Mouse (Mus musculus) intestine, embryonic 16.5 days (tissue): ENCODE data around the gene Bud13. TPM values are rescaled to one million over a fixed set of nuclear protein-coding genes. Genes with fewer than 3 reads are reported as not detected.

Experiments
- ATAC-seq: fragments of 200-750 bp; cut with Nextera tagmentation; 2 replicates; pipeline ENCODE4 v1.8.0; 2017; ENCODE audit warnings: moderate TSS enrichment, moderate library complexity
- H3K27ac ChIP-seq: fragments of 300-500 bp; sonication (generic); 2 replicates; pipeline ENCODE4 v1.5.1; 2014; ENCODE audit warnings: mild to moderate bottlenecking, low read length
- H3K27me3 ChIP-seq: fragments of 300-500 bp; sonication (generic); replicated peaks from 2 replicates; pipeline ENCODE4 v1.6.1; 2014; ENCODE audit warnings: low read length, control low read depth, mixed read lengths; ENCODE audit not compliant: control insufficient read depth, insufficient read depth
- H3K36me3 ChIP-seq: fragments of 300-500 bp; sonication (generic); 2 replicates; pipeline ENCODE4 v1.6.1; 2014; ENCODE audit warnings: low read length, control low read depth; ENCODE audit not compliant: control insufficient read depth, insufficient read depth
- H3K4me1 ChIP-seq: fragments of 300-500 bp; sonication (generic); 2 replicates; pipeline ENCODE4 v1.6.1; 2014; ENCODE audit warnings: low read length, control low read depth, mixed read lengths; ENCODE audit not compliant: control insufficient read depth, insufficient read depth
- H3K4me2 ChIP-seq: fragments of 300-500 bp; sonication (generic); 2 replicates; pipeline ENCODE4 v1.6.1; 2014; ENCODE audit warnings: low read depth, low read length, control low read depth
- H3K4me3 ChIP-seq: fragments of 300-500 bp; sonication (generic); 2 replicates; pipeline ENCODE4 v1.5.1; 2014; ENCODE audit warnings: mild to moderate bottlenecking, low read length
- H3K9ac ChIP-seq: fragments of 300-500 bp; sonication (generic); 2 replicates; pipeline ENCODE4 v1.6.1; 2014; ENCODE audit warnings: low read depth, low read length
- H3K9me3 ChIP-seq: fragments of 300-500 bp; sonication (generic); 2 replicates; pipeline ENCODE4 v1.6.1; 2016; ENCODE audit warnings: low read length, control low read depth; ENCODE audit not compliant: control insufficient read depth
- WGBS: fragments of 180-500 bp; shearing (Covaris S2); extraction: QIAGEN DNeasy Blood & Tissue Kit; methylation state at CpG from one replicate; pipeline ENCODE4 v1.1.7; 2014; 5-methylcytosine and 5-hydroxymethylcytosine counted together
- polyA plus RNA-seq: library from polyadenylated mRNA; unstranded; fragments of >200 nt; fragmentation: Nextera tagmentation; extraction: Ambion mirVana; gene quantifications from 2 replicates; pipeline ENCODE4 v1.2.1, GENCODE M21; 2015

The Bud13 gene
- polyA plus RNA-seq, 1 experiment from 2014 or later, result 19.4 TPM

DNA sequence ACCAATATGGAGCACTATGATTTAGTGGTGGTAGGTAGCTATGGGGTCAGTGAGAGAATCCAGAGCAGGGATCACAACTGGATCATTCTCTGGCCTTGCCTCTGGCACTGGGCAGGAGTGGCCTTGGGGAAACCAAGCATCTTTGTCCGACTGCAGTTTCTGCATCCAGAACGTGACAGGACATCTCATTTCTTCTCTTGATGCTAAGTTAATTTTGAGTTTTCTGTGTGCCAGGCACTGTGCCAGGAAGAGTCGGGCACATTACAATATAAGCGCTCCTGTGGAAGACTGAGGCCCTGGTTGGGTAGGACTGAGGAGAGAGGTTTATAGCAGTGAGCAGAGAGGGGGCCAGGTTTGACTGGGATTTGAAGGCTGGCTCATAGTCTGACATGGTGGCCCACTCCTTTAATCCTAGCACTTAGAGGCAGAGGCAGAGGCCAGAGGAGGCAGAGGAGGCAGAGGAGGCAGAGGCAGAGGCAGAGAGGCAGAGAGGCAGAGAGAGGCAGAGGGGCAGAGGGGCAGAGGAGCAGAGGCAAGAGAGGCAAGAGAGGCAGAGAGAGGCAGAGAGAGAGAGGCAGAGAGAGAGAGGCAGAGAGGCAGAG, 56.3 kb downstream of the Bud13 start:
- no peaks in the 10 kb centered on the region for H3K9me3 ChIP-seq
- ATAC-seq, result no peak
- H3K4me1 ChIP-seq, result no peaks in the 10 kb centered on the region
- no peak overlapping the region for H3K9ac ChIP-seq
- H3K27me3 ChIP-seq, result no peaks in the 10 kb centered on the region
- H3K4me2 ChIP-seq, result no peak overlapping the region
- no peaks in the 10 kb centered on the region for H3K36me3 ChIP-seq
- WGBS, result 74% methylated on average over 4 of the region's 4 CpGs
- no peak overlapping the region for H3K4me3 ChIP-seq
- no peak overlapping the region for H3K27ac ChIP-seq

DNA sequence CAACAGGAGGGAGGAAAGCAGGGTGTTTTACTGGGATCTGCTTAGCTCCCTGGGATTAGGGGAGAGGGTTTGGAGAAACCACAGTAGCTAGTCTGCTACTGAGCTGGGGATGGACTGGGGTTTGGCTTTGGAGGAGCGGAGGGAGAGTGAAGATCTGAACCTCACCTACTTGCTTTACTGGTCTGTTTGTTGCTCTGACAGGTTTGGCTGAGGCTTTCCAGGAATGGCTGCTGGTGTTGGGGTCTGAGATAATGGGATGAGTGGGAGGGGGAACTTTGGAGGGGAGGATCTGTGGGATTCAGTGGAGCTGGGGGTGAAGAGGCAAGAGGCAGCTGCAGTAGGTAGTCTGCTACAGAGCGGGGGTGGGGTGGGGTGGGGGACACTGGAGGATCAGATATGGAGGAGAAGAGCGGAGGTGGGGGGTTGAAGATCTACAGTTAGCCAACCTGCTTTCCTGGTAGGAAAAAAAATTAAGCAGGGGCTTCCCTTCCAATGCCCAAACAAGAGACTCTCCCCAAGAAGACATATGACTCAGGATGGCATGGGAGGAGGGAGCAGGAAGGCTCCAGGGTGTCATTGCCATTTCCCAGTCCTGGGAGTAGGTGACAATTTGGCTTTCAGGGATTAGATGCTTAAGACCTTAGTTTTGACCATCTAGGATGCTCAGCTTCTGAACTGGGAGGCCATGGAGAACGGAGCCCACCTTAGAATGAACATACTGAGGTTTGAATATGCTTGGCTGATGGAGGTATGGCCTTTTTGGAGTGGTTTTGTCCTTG, 63.3 kb downstream of the Bud13 start:
- no peak overlapping the region for H3K4me2 ChIP-seq
- no peak overlapping the region for H3K27ac ChIP-seq
- no peaks in the 10 kb centered on the region for H3K27me3 ChIP-seq
- no peak overlapping the region for H3K4me3 ChIP-seq
- no peak for ATAC-seq
- no peaks in the 10 kb centered on the region for H3K9me3 ChIP-seq
- no peaks in the 10 kb centered on the region for H3K4me1 ChIP-seq
- no peaks in the 10 kb centered on the region for H3K36me3 ChIP-seq
- 86% methylated on average over 4 of the region's 4 CpGs for WGBS
- no peak overlapping the region for H3K9ac ChIP-seq

Other genes starting within 250 kb of the Bud13 start
- gene Apoa1, start 54.4 kb upstream of the Bud13 start, polyA plus RNA-seq, result 3,214 and 4,275 TPM in 2 replicates
- gene Apoc3, start 47.4 kb upstream of the Bud13 start, polyA plus RNA-seq, result 590 and 929 TPM in 2 replicates
- gene Apoa4, start 42.3 kb upstream of the Bud13 start, polyA plus RNA-seq, result 1,729 and 3,070 TPM in 2 replicates
- gene Apoa5, start 14.4 kb upstream of the Bud13 start, polyA plus RNA-seq, result 0.33 and 0.35 TPM in 2 replicates
- gene Zpr1, start 9.9 kb upstream of the Bud13 start, polyA plus RNA-seq, result 47.6 and 50.0 TPM in 2 replicates
- 0.11 TPM in 1 of 2 replicates, not detected in the other for gene 4931429L15Rik, start 37.0 kb downstream of the Bud13 start, polyA plus RNA-seq